Mouse (Mus musculus): ENCODE results near the gene Rabgap1l. TPM values are rescaled to one million over a fixed set of nuclear protein-coding genes. Genes with fewer than 3 reads are reported as not detected.

The Rabgap1l gene
- polyA plus RNA-seq, 1 experiment from 2014 or later = 49.4 TPM

DNA sequence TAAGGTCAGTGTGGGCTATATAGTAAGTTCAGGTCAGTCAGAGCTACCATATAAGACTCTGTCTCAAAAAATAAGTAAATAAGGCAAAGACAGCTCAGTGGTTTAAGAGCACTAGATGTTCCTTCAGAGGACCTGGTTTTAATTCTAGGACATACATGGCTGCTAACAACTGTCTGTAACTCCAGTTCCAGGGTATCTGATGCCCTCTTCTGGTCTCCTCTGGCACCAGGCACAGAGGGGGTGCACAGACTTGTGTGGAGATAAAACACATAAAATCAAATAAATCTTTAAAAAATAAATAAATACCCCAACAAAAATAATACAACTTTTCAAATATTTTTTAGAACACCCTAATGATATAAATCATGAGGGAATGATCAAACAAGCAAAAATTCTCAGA, 2.4 kb downstream of the Rabgap1l start:
- no peak for ATAC-seq
- H3K27ac ChIP-seq (ENCODE audit: low read length) = no peak overlapping the region
- no peak overlapping the region for H3K4me3 ChIP-seq (replicated peaks; ENCODE audit: low read length)
- peaks cover 7% of the 10 kb centered on the region for H3K4me1 ChIP-seq (replicated peaks; ENCODE audit: control insufficient read depth, insufficient read depth, low read length)
- H3K36me3 ChIP-seq (ENCODE audit: control insufficient read depth, insufficient read depth) = no peaks in the 10 kb centered on the region
- H3K9ac ChIP-seq (replicated peaks; ENCODE audit: low read depth, low read length) = no peak overlapping the region
- no peak overlapping the region for H3K4me2 ChIP-seq (ENCODE audit: low read length)
- H3K27me3 ChIP-seq (replicated peaks; ENCODE audit: control insufficient read depth, insufficient read depth, low read length) = no peaks in the 10 kb centered on the region
- H3K9me3 ChIP-seq (ENCODE audit: control insufficient read depth, low read length) = no peaks in the 10 kb centered on the region

DNA sequence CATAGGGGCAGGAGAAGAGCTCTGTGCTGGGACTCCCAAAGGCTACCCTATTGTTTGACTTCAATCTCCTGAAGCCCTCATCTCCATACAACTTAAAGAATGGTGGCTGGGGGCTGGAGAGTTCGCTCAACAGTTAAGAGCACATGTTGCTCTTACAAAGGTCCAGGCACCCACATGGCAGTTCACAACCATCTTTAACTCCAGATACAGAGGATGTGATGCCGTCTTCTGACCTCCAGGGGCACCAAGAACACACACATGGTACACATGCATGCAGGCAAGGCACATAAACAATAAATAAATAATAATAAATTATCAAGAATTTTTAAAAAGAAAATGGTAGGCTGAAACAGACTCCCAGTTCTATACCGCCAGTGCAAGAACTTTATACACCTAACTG, 3.1 kb downstream of the Rabgap1l start:
- H3K27ac ChIP-seq (ENCODE audit: low read length) = no peak overlapping the region
- no peak overlapping the region for H3K4me3 ChIP-seq (replicated peaks; ENCODE audit: low read length)
- no peak for ATAC-seq
- no peaks in the 10 kb centered on the region for H3K36me3 ChIP-seq (ENCODE audit: control insufficient read depth, insufficient read depth)
- no peak overlapping the region for H3K4me2 ChIP-seq (ENCODE audit: low read length)
- no peaks in the 10 kb centered on the region for H3K27me3 ChIP-seq (replicated peaks; ENCODE audit: control insufficient read depth, insufficient read depth, low read length)
- H3K4me1 ChIP-seq (replicated peaks; ENCODE audit: control insufficient read depth, insufficient read depth, low read length) = peaks cover 7% of the 10 kb centered on the region
- no peaks in the 10 kb centered on the region for H3K9me3 ChIP-seq (ENCODE audit: control insufficient read depth, low read length)
- no peak overlapping the region for H3K9ac ChIP-seq (replicated peaks; ENCODE audit: low read depth, low read length)
- WGBS = 78% methylated on average over 3 of the region's 3 CpGs

DNA sequence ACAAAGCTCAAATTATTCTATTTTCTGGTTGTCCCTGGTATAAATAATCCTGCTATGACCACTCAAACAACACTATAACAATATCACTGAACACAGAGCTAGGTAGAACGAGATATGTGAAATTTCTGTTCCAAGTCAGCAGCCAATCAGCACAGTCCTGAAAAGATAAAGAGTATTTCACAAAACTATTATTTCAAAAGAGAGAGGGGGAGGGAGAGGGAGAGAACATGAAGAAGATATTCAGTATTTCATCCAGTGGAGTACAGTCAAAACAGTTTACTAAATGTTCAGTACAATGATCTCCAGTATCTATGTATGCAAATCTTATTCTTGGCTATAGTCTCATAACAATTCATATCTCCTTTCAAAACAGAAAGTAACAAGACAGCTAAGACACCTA, 5.1 kb downstream of the Rabgap1l start:
- 80% methylated on average over 1 of the region's 1 CpGs for WGBS
- Histone ChIP-seq H3K27me3 (replicated peaks; ENCODE audit: control insufficient read depth, insufficient read depth, low read length) (no peaks in the 10 kb centered on the region), H3K9ac (replicated peaks; ENCODE audit: low read depth, low read length) (no peak overlapping the region), H3K9me3 (ENCODE audit: control insufficient read depth, low read length) (no peaks in the 10 kb centered on the region), H3K4me3 (replicated peaks; ENCODE audit: low read length) (no peak overlapping the region), H3K4me2 (ENCODE audit: low read length) (no peak overlapping the region), H3K27ac (ENCODE audit: low read length) (no peak overlapping the region), H3K36me3 (ENCODE audit: control insufficient read depth, insufficient read depth) (no peaks in the 10 kb centered on the region), H3K4me1 (replicated peaks; ENCODE audit: control insufficient read depth, insufficient read depth, low read length) (peaks cover 7% of the 10 kb centered on the region)
- ATAC-seq = no peak

- Histone ChIP-seq H3K9me3 (ENCODE audit: control insufficient read depth, low read length) (no peaks in the 10 kb centered on the region), H3K36me3 (ENCODE audit: control insufficient read depth, insufficient read depth) (no peaks in the 10 kb centered on the region), H3K27me3 (replicated peaks; ENCODE audit: control insufficient read depth, insufficient read depth, low read length) (no peaks in the 10 kb centered on the region), H3K4me3 (replicated peaks; ENCODE audit: low read length) (no peak overlapping the region), H3K9ac (replicated peaks; ENCODE audit: low read depth, low read length) (no peak overlapping the region), H3K4me1 (replicated peaks; ENCODE audit: control insufficient read depth, insufficient read depth, low read length) (peaks cover 7% of the 10 kb centered on the region), H3K27ac (ENCODE audit: low read length) (no peak overlapping the region), H3K4me2 (ENCODE audit: low read length) (no peak overlapping the region)
- WGBS = 84% methylated on average over 3 of the region's 3 CpGs
- ATAC-seq = no peak
Measured at GRCm38 (mm10) chr1:160787164-160787563, 5.8 kb downstream of the Rabgap1l start.

- no peaks in the 10 kb centered on the region for H3K36me3 ChIP-seq (ENCODE audit: control insufficient read depth, insufficient read depth)
- H3K9ac ChIP-seq (replicated peaks; ENCODE audit: low read depth, low read length) = no peak overlapping the region
- no peak for ATAC-seq
- H3K9me3 ChIP-seq (ENCODE audit: control insufficient read depth, low read length) = no peaks in the 10 kb centered on the region
- WGBS = 89% methylated on average over 3 of the region's 3 CpGs
- no peaks in the 10 kb centered on the region for H3K27me3 ChIP-seq (replicated peaks; ENCODE audit: control insufficient read depth, insufficient read depth, low read length)
- no peak overlapping the region for H3K27ac ChIP-seq (ENCODE audit: low read length)
- no peak overlapping the region for H3K4me2 ChIP-seq (ENCODE audit: low read length)
- no peak overlapping the region for H3K4me3 ChIP-seq (replicated peaks; ENCODE audit: low read length)
- H3K4me1 ChIP-seq (replicated peaks; ENCODE audit: control insufficient read depth, insufficient read depth, low read length) = peaks cover 3% of the 10 kb centered on the region
Measured at GRCm38 (mm10) chr1:160786571-160786970, 6.4 kb downstream of the Rabgap1l start.

- no peak for ATAC-seq
- 76% methylated on average over 4 of the region's 4 CpGs for WGBS
- no peak overlapping the region for H3K4me2 ChIP-seq (ENCODE audit: low read length)
- no peaks in the 10 kb centered on the region for H3K9me3 ChIP-seq (ENCODE audit: control insufficient read depth, low read length)
- H3K9ac ChIP-seq (replicated peaks; ENCODE audit: low read depth, low read length) = no peak overlapping the region
- no peaks in the 10 kb centered on the region for H3K27me3 ChIP-seq (replicated peaks; ENCODE audit: control insufficient read depth, insufficient read depth, low read length)
- H3K4me3 ChIP-seq (replicated peaks; ENCODE audit: low read length) = no peak overlapping the region
- H3K4me1 ChIP-seq (replicated peaks; ENCODE audit: control insufficient read depth, insufficient read depth, low read length) = no peaks in the 10 kb centered on the region
- no peaks in the 10 kb centered on the region for H3K36me3 ChIP-seq (ENCODE audit: control insufficient read depth, insufficient read depth)
- no peak overlapping the region for H3K27ac ChIP-seq (ENCODE audit: low read length)
Measured at GRCm38 (mm10) chr1:160785681-160786225, 7.3 kb downstream of the Rabgap1l start.

GRCm38 (mm10) chr1:160784122-160784521, 8.9 kb downstream of the Rabgap1l start:
- no peak for ATAC-seq
- Histone ChIP-seq H3K36me3 (ENCODE audit: control insufficient read depth, insufficient read depth) (no peaks in the 10 kb centered on the region), H3K27ac (ENCODE audit: low read length) (no peak overlapping the region), H3K9me3 (ENCODE audit: control insufficient read depth, low read length) (no peaks in the 10 kb centered on the region), H3K4me2 (ENCODE audit: low read length) (no peak overlapping the region), H3K9ac (replicated peaks; ENCODE audit: low read depth, low read length) (no peak overlapping the region), H3K27me3 (replicated peaks; ENCODE audit: control insufficient read depth, insufficient read depth, low read length) (no peaks in the 10 kb centered on the region), H3K4me3 (replicated peaks; ENCODE audit: low read length) (no peak overlapping the region), H3K4me1 (replicated peaks; ENCODE audit: control insufficient read depth, insufficient read depth, low read length) (no peaks in the 10 kb centered on the region)
- WGBS = 86% methylated on average over 1 of the region's 1 CpGs

DNA sequence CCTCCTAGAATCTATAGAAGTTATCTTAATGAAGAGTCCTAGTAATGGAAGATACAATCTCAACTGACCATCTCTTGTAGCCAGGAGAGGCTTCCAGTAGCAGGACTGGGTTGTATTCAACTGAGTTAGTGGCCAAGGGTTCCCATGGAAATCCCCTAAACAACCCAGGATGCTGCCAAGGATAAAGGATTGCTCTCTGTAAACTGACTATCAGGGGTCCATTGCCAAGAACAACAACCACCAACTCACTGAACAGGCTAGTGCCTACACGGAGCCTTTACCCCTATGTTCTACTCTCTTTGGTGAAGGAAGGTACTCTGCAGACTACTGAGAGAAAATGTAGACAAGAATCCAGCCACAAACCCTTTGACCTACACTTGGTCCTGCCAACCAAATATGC, 18.8 kb downstream of the Rabgap1l start:
- no peak overlapping the region for H3K4me2 ChIP-seq (ENCODE audit: low read length)
- H3K9ac ChIP-seq (replicated peaks; ENCODE audit: low read depth, low read length) = no peak overlapping the region
- H3K36me3 ChIP-seq (ENCODE audit: control insufficient read depth, insufficient read depth) = no peaks in the 10 kb centered on the region
- no peaks in the 10 kb centered on the region for H3K4me1 ChIP-seq (replicated peaks; ENCODE audit: control insufficient read depth, insufficient read depth, low read length)
- no peaks in the 10 kb centered on the region for H3K27me3 ChIP-seq (replicated peaks; ENCODE audit: control insufficient read depth, insufficient read depth, low read length)
- no peak overlapping the region for H3K27ac ChIP-seq (ENCODE audit: low read length)
- WGBS = 97% methylated on average over 1 of the region's 1 CpGs
- no peak overlapping the region for H3K4me3 ChIP-seq (replicated peaks; ENCODE audit: low read length)
- ATAC-seq = no peak
- no peaks in the 10 kb centered on the region for H3K9me3 ChIP-seq (ENCODE audit: control insufficient read depth, low read length)

- Histone ChIP-seq H3K9ac (replicated peaks; ENCODE audit: low read depth, low read length) (no peak overlapping the region), H3K27me3 (replicated peaks; ENCODE audit: control insufficient read depth, insufficient read depth, low read length) (no peaks in the 10 kb centered on the region), H3K36me3 (ENCODE audit: control insufficient read depth, insufficient read depth) (no peaks in the 10 kb centered on the region), H3K4me2 (ENCODE audit: low read length) (no peak overlapping the region), H3K9me3 (ENCODE audit: control insufficient read depth, low read length) (no peaks in the 10 kb centered on the region), H3K4me3 (replicated peaks; ENCODE audit: low read length) (no peak overlapping the region), H3K4me1 (replicated peaks; ENCODE audit: control insufficient read depth, insufficient read depth, low read length) (no peaks in the 10 kb centered on the region), H3K27ac (ENCODE audit: low read length) (no peak overlapping the region)
- ATAC-seq = no peak
- WGBS = 88% methylated on average over 2 of the region's 2 CpGs
Measured at GRCm38 (mm10) chr1:160765565-160765964, 27.4 kb downstream of the Rabgap1l start.

GRCm38 (mm10) chr1:160758243-160758642, 34.8 kb downstream of the Rabgap1l start:
- H3K4me2 ChIP-seq (ENCODE audit: low read length) = no peak overlapping the region
- WGBS = 27% methylated on average over 3 of the region's 3 CpGs
- no peak overlapping the region for H3K27ac ChIP-seq (ENCODE audit: low read length)
- 0 out of 2 replicates have a peak, but pooled peaks have one; percentile 43 for ATAC-seq
- H3K4me3 ChIP-seq (replicated peaks; ENCODE audit: low read length) = no peak overlapping the region
- no peaks in the 10 kb centered on the region for H3K36me3 ChIP-seq (ENCODE audit: control insufficient read depth, insufficient read depth)
- no peak overlapping the region for H3K9ac ChIP-seq (replicated peaks; ENCODE audit: low read depth, low read length)
- no peaks in the 10 kb centered on the region for H3K27me3 ChIP-seq (replicated peaks; ENCODE audit: control insufficient read depth, insufficient read depth, low read length)
- H3K4me1 ChIP-seq (replicated peaks; ENCODE audit: control insufficient read depth, insufficient read depth, low read length) = no peaks in the 10 kb centered on the region
- no peaks in the 10 kb centered on the region for H3K9me3 ChIP-seq (ENCODE audit: control insufficient read depth, low read length)
